Mouse (Mus musculus) layer of hippocampus, adult 9-10 months (tissue): ENCODE measurements around the gene Kcnj5.

Source experiments
- DNase-seq: peaks from one replicate; pipeline ENCODE4 v3.0.0; 2022; ENCODE audit warnings: low spot score

The Kcnj5 gene

DNA sequence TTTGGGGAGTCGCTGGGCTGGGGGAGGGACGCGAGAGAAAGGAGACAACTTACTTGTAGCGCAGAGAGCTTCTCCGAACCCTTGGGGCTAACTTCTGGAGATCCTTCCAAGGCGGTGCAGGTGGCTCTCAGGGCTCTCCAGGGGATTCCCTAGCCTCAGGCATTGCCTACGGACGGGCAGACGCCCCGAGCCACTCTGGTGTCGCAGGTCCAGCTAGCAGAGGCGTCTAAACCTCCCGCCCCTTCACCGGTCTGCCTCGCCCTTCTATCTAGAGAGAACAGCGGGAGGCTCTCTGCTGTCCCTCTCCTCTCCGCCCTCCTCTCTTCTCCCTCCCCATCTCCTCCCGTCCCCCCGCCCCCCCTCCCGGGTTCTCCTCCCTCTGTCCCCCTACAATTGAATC, at the start of gene Kcnj5:
Gene Kcnj5 (minus strand): TSS at position 300 of the 400 bp plus-strand sequence.
- DNase-seq, result no peak

DNA sequence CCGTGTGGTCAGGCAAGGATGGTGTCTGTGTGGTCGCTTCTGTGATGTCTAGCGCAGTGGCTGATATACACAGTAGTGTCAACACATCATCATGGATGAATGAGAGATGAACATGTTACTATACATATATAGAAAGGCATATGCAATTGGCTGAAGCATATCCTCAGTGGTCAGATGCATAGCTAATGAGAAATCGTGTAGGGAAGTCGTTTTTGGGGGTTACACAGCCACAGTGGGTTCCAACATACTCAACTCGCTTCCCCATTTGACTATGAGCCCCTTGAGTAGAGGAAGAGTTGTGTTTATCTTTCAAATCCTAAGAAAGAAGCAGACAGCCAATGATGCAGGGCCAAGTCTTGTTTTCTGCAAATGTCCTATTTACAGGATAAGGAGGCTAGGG, 48.6 kb upstream of the Kcnj5 start:
- no peak for DNase-seq

DNA sequence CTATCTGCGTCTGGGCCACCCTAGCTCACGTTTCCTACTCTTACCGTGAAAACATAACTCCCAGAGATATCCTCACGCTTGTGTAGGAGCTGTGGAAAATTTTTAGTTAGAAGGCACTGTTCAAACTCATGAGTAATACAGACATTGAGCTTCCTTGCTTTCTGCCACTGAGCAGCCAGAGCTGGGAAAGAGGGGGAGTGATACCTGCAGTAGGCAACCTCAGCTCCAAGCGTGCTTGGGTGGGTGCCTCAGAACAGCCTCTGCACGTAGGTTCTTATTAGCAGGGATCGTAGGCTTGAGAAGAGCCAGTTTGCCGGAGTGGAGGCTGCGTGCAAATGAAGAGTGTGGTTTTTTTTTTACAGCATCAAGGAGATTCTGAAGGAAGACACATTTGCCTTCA, 47.6 kb upstream of the Kcnj5 start:
- no peak for DNase-seq

DNA sequence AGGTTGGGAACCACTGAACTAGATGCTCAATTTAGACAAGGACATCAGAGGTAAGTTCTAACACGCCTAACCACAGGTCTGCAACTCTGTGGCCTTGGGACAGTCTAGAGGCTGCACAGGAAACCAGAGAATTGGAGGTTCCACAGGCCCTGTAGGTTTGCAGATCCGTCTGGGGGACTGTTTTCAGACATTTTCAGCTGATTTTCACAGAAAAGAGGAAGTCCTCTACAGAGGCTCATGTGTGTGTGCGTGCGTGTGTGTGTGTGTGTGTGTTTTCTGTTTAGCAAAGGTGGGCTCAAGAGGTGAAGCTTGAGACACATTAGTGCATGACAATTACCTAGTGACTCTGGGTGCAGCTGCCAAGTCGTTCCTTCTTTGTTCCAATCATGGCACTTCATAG, 46.9 kb upstream of the Kcnj5 start:
- DNase-seq, result no peak

DNA sequence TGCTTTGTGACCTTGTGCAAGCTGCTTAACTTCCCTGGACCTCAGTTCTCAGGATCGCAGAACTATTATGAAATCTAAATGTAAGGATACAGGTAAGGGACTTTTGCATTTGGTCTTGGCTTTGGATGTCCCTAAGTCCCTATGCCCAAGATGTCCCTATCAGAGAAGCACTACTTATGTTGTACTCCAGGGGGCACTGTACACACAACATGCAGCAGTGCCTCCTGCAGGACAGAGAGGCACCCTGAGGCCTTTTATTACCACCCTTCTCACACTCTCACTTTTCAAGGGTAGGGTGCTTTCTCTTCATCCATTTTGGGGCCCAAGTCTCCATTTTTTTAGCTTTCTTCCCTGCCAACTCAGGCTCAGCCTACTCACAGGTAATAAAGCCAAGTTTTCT, 44.0 kb upstream of the Kcnj5 start:
- no peak for DNase-seq

DNA sequence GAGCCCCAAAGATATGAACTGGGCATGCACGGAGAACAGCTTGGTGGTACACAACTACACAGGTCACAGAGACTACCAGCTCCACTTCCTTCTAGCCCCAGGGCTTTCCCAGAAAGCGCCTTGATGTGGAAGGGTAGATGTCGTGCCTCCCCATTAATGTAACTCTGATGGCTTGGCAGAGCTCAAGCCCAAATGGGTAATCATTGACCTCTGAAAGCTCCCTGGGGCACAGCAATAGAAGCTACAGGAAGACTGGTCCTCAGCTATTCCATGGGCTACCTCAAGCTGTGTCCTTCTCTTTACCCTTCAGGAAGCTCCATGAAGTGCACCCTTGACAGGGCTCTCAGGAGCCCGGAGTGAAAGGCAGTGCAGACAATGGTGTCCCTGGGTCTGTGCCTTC, 40.8 kb upstream of the Kcnj5 start:
- no peak for DNase-seq

DNA sequence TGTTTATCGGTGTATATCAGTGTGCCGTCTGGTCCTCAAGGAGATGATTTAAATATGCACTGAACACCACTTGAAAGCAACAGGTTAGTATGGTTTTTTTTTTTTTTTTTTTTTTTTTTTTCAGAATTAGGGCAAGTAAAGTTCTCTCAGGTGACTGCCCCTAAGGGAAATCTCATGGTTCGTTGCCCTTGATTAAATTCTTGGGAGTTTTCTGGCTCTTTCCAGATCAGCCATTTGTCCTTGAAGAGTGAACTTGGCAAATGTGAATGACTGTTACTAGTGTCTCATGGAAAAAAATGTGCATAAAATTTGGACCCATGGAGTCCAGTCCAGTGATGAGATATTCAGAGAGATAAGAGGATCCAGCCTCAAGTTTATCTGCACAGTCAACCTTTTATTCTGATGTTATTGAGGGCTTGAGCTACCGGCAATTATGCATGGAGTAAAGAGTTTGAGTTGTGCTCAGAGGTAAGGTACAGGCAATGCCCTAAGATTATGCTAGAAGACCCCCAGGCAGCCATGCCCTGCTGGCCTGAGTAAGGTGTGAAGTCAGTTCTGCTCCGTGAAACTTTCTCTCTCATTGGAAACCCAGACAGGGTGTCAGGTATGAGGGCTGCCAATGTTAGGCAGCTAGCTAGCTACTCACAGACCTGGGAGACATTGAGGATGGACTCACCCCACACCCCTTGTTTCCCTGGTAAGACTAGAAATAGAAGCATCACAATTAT, 32.9 kb upstream of the Kcnj5 start:
- DNase-seq, result no peak

DNA sequence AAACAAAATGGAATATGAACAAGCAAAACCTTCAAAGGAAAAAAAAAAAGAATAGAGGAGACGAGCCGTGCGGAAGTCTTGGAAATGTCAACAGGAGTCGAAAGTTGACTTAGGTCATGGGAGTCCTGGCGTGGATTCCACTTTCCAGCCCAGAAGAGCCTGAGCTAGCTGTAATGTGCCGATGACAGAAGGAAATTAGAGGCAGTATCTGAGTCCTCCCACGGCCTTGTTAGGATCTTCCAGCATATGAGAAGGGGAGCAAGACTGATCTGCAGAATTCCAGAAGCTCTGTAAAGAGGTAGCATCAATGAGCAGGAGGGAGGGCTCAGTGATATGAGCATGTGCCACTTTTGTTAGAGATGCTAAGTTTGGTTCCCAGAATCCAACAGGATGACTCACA, 31.9 kb upstream of the Kcnj5 start:
- no peak for DNase-seq

DNA sequence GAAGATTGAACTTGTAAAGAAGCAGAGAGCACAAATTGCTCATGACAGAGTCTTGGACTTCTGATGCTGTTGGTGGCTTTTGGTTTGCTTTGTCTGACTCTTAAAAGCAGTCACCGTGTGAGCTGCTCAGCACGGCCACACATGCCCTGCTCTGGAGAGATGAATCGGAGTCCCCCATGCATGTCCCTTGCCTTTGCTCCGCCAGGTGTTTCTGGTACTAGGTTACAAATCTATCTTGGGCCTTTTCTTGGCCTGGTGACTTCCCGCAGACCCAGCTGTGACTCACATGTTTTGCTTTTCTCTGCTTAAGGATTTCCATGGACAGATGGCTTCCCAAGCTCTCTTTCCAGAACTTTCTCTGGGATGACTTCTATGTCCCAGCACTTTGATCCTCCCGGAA, 29.5 kb upstream of the Kcnj5 start:
- DNase-seq, result no peak

DNA sequence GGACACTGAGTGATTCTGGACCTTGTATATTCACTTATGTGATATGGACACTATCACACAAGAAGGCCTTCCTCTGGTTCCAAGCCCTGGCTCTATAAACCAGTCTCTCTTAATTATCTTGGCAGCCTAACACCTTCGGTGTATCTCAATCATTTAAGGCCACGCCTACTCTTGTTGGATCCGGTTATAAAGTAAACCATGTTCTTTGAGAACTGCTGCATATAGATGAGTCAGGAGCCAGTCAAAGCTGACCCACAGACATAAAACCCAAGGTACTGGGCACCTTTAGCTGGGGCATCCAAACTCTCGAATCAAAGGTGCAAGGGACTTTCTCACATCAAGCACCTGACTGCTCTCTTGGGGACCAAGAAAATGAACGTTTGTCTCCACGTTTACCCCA, 28.1 kb upstream of the Kcnj5 start, which contains the start of gene Kcnj1:
Gene Kcnj1 (plus strand): TSS at position 292 of the 400 bp plus-strand sequence.
- no peak for DNase-seq

DNA sequence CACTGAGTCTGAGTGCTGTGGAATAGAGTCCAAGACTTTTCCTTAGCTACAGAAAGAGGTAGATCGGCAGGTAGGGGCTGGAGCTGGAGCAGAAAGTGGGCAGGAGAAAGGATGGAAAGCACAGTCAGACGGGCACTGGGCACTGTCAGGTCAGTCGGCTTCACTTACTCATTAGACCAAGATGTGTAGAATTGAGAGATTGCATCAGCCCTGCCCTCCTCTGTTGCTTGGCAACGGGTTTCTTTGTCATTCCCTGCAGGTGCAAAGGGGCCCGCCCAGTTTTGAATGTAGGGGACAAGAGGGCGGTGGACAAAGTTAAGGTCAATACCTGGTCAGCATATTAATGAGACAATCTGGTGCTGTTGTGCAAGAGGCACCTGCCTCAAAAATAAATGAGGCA, 25.2 kb upstream of the Kcnj5 start:
- DNase-seq, result no peak

DNA sequence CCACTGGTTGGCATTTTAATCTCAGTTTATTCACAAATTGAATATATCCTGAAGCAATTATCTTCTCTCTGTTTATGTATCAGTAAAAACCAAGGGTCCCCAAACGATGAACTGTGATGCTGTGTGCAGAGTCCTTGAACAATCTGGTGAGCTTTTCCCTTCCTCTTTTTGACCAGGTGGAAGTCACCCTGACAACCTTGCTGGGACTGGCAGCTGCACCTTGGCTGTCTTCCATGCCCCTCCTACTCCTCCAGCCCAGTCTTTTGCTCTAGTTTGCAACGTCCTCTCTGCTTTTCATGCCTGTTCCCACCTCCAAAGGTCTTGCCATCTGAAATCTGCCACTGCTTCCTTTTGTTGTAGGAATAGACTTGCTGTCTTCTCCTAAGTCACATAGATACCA, 24.7 kb upstream of the Kcnj5 start:
- no peak for DNase-seq

DNA sequence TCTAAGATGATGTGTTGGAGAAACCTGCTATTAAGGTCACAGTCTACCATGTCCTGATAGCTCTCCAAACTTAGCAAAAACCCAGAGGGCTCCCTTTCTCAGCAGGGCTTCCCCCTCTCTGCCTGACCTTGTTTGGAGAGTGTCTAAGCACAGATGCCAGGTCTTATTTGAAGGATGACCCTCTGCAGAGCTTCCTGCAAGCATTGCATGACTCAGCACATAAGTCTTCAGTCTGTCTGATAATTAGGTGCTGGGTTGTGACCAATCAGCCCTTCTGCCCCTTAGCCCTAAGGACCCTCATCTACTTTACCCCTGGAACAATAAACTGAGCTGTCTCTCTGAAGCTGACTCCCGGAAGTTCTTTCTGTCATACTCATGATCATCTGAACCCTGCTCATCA, 16.6 kb upstream of the Kcnj5 start:
- DNase-seq, result no peak

DNA sequence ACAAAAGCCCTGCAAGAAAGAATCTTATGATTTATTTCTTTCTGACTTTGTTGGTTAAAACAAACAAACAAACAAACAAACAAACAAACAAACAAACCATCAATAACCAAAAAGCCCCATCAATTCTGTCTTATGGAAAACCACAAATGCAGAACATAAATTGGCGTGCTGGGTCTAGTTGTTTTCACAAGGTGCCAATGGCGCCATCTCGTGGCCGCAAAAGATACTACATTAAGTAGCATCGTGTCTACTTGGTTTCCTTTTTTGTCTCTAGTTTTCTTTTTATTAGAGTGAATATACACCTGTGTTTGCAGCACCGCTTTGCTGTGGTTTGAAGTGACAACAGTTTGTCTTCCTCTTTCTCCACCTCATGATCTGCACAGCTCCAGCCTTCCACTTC, 6.2 kb upstream of the Kcnj5 start:
- peak; percentile 71 for DNase-seq

DNA sequence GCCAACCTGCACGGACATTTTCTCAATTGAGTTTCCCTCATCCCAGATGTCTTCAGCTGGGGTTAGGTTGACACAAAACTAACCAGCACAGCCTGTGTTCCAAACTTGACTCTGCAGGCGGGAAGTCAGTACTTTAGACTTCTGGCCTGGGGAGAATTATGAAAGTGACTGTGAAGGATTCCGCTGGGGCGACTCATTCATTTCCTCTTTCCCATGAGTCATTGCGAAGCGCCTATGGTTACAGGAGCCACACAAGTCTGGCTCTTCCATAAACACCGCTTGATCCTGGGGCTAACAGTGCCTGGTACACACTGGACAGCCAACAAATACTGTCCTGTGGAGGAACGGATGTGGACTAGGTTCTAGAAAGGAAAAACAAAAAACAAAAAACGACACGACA, 5.2 kb upstream of the Kcnj5 start:
- no peak for DNase-seq

DNA sequence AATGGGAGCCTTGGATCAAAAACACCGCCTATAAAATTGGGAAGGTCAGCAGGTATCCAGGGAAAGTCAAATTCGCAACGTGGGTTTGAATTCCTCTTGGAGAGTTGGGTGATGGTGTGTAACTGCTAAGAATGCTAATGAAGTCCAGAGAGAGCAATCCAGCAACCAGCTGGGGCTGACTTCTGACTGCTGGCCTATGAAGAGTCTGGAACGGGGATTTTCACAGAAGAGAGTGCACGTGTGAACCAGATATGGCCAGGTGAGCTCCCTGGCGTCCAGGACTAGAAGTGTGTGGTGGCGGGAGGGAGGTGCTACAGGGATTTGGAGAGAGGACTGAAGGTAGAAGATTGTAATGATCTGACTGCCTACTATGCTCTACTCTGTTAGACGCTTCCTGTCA, 3.9 kb upstream of the Kcnj5 start:
- no peak for DNase-seq

DNA sequence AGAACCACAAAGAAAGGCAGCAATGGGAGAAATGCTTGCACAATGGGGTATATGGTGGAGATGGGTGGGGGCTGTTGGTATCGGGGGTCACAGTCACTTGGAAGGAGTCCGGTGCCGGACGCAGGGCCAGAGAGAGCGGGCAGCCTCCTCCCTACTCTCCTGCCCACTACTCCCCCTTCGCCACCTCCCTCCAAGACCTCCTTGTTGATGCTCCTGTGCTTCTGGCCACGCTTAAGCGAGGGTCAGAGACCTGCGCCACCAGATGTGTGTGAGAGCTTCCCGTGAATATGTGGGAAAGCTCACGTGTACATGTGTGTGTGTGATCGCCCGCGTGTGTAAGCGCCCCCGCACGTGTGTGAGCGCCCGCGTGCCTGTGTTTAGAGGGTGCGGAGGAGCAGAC, 339 bp upstream of the Kcnj5 start:
- DNase-seq, result no peak

DNA sequence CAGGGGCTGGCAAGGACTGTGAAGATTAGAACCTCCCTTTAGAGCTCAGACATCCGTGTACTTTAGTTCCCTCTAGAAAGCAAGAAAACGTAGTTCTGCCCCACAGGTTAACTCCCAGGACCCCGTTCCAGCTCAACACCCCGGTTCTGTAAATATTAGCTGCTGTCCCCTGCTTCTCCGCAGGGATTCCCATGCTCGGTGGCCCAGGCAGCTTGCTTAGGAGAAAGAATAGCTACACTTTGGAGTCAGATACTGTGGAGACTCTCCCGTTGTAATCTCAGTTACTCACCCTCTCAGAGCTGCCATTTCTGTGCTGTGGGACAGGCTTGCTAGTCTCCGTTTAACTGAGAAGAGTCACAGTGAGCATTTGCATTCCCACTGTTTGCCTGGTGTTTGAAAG, 1.2 kb downstream of the Kcnj5 start:
- DNase-seq, result no peak

DNA sequence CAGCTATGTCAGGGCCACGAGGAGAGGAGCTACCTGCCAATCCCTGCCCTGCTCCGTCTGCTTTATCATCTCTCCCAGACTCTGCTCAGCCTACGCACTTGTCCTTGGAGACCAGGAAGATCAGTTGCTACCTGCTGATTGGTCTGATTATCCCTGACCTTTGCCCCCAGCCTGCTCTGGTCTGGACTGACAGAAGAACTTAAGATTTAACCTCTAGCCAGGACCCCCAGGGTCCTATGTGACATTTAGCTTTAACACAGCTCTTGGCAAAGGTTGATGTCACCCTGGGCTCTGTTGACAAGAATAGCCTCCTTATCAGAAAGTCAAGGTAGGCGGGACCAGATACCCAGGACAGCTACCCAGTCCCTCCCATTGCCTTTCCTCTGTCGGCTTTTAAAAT, 3.3 kb downstream of the Kcnj5 start:
- DNase-seq, result no peak

DNA sequence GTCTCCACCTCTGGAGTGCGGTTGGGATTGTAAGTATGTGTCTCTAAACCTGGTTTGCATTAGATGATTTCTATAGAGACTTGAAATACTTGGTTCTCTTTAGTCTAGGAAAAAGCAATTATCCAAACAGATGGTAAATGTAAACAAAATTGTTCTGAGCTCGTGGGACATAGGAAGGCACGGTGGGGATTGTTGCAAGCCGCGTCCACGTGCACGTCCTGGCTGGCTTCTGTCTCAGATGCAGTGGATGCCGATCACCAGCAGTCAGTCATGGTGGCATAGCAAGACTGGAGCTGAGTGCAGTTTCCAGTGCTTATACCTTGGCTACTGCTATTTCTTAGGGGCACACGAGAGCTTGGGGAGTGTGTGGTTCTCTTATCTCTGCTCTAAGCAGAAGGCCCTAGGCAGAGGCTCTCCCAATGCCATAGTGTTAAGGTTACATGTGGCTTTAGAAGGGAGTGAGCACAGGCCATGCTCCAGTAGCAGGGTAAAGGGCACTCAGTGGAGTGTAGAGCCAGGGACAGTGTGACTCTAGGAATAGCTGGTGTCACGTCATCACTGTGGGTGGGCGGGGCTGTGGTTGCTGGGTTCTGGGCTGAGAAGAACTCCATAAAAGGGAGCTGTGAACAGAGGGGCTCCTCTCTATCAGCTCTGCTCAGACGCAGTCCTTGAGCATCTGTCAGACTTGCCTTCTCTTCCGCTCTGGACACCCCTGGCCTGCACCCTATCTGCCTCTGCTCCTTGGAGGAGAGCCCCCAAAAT, 8.6 kb downstream of the Kcnj5 start:
- DNase-seq, result no peak

DNA sequence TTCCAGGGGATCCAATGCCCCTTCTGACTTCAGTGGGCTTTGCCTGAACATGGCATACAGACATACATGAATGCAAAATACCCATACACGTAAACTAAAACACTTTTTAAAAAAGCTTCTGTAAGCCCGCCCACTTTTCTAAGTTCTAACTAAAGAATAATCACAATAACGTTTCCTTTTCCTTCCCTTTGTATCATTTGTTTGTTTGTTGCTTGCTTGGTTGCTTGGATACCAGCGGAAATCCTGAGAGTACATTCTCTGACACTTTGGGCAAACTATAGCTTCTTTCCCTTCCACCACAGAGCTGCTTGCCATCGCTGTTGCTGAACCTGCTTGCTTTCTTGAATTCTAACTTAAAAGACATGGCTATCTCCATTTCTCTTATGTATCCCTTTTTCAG, 13.0 kb downstream of the Kcnj5 start:
- no peak for DNase-seq

DNA sequence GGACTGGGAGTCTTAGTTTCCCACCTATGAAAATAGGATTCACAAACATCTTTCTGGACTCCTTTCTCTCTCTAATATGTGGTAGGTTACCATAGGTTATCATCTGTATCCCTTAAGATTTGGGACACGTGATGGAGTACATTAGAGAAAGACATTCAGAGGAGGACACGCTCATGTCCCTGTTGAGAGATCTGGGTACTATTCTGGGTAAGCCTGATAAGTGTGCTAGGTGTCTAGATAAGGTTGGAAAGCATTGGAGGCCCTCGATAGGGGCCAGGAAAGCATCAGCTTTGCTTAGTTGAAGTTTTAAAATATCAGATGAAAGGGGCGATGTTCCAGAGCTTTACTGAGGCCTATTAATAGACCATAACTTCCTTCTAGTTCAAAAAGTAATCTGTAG, 15.4 kb downstream of the Kcnj5 start:
- DNase-seq, result no peak

DNA sequence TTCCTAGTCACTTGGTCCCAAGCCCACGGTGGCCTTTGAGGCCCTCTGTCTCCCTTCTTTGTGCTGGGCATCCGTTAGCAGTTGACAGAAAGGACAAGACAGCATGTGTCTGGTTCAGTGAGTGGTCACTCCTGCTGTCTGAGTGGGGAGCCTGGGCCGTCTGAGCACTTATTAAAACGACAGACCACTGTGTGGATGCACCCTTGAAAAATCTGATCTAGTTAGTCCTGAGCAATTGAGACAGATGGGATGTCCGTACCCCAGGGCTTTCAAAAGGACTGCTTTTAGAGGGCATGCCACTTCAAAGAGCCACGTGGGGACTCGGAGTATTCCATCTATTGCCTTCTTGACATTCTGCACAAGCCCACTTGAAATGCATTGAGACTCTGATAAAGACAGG, 20.5 kb downstream of the Kcnj5 start:
- DNase-seq, result no peak

DNA sequence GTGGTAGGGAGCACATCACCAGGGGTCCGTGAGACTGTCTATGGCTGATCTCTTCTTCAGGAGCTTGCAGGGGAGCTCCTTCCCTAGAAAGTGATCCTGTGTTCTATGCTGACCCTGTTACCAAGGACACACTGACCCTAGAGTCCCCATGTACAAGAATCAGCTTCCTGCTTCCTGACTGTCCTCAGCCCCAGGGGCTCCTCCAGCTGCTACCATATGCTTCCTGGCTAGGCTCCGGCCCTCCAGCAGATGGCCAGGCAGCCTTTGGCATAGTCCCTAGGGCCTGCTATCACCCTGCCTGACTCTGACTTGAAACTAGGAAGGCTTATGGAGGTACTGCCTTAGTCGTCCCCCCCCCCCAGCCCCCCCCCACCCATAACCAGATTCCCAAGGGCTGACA, 24.0 kb downstream of the Kcnj5 start:
- DNase-seq, result no peak
